Mouse (Mus musculus) bone marrow macrophage, adult 2 months (primary cell): ENCODE results near the gene Apbb2. TPM values are rescaled to one million over a fixed set of nuclear protein-coding genes. Genes with fewer than 3 reads are reported as not detected.

Experiments used
- H3K27ac ChIP-seq: 2 replicates; pipeline ENCODE4 v1.5.1; 2012; ENCODE audit warnings: low read depth, low read length; ENCODE audit not compliant: insufficient read depth
- H3K4me1 ChIP-seq: 2 replicates; pipeline ENCODE4 v1.6.1; 2012; ENCODE audit warnings: low read length; ENCODE audit not compliant: control insufficient read depth, insufficient read depth
- H3K4me3 ChIP-seq: 2 replicates; pipeline ENCODE4 v1.5.1; 2012; ENCODE audit warnings: mild to moderate bottlenecking, low read length, moderate library complexity; ENCODE audit not compliant: insufficient read depth
- CTCF ChIP-seq: IDR thresholded peaks from 2 replicates; pipeline ENCODE4 v1.5.1; 2012; ENCODE audit warnings: low read depth, mild to moderate bottlenecking, low read length, moderate library complexity
- POLR2A ChIP-seq: IDR thresholded peaks from 2 replicates; pipeline ENCODE4 v1.6.1; 2012; ENCODE audit warnings: mild to moderate bottlenecking, low read depth, low read length, borderline replicate concordance
- polyA plus RNA-seq: library from polyadenylated mRNA; stranded (reverse); fragments of >200 nt; gene quantifications from 2 replicates; pipeline ENCODE4 v1.2.4, GENCODE M21; 2012; ENCODE audit not compliant: missing spikeins, insufficient read depth, insufficient read length

The Apbb2 gene
- polyA plus RNA-seq, 1 experiment: 22.5 TPM

DNA sequence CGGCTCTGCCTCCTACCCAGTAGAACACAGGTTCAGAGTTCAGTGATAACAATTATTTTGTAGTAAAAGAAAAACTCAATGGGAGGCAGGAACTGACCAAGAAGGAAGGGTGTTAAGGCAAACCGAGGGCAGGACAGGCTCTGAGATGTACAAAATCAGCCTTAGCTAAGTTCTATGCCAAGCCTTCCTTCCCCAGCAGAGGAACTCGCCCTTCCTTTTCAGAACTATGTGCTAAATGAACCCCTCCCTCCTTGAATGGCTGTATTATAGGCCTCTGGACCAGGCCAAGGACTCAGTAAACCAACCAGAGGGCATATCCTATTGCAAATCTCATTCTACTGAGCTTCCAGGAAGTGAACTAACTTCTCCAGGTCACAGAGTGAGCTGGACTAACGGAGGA is 3.6 kb downstream of the Apbb2 start:
- Histone ChIP-seq H3K27ac (no peak overlapping the region), H3K4me1 (peaks cover 47% of the 10 kb centered on the region), H3K4me3 (no peak overlapping the region)
- TF ChIP-seq CTCF: no peak
- TF ChIP-seq POLR2A: no peak

- TF ChIP-seq POLR2A: no peak
- no peak for TF ChIP-seq CTCF
- Histone ChIP-seq H3K27ac (no peak overlapping the region), H3K4me1 (peaks cover 57% of the 10 kb centered on the region), H3K4me3 (no peak overlapping the region)
Measured at GRCm38 (mm10) chr5:66613725-66614124, 4.9 kb downstream of the Apbb2 start.

- H3K4me1 ChIP-seq: peaks cover 61% of the 10 kb centered on the region
- H3K27ac ChIP-seq: no peak overlapping the region
- no peak for TF ChIP-seq POLR2A
- TF ChIP-seq CTCF: no peak
- no peak overlapping the region for H3K4me3 ChIP-seq
Measured at GRCm38 (mm10) chr5:66612964-66613363, 5.6 kb downstream of the Apbb2 start.

DNA sequence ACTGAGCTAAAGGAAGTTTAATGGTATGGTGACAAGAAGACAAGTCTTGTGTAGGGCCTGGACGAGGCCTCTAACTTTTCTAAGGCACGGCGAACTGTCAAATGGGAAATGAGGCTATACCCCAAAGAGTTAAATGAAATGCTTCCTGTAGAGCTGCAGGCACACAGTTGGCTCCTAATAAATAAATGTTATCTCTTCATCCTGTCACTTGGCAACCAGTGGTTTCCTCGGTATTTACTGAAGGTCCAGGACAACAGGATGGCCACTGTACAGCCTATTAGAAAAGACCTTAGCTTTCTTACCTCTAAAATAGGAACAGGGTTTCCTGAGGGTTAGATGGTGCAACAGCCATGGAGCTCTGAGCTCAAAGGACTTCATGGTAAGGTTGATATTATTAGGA is 6.7 kb downstream of the Apbb2 start:
- Histone ChIP-seq H3K27ac (no peak overlapping the region), H3K4me3 (no peak overlapping the region), H3K4me1 (peaks cover 60% of the 10 kb centered on the region)
- TF ChIP-seq CTCF (no peak), POLR2A (no peak)

GRCm38 (mm10) chr5:66611361-66611760 is 7.2 kb downstream of the Apbb2 start:
- H3K4me1 ChIP-seq: peaks cover 63% of the 10 kb centered on the region
- H3K4me3 ChIP-seq: no peak overlapping the region
- no peak for TF ChIP-seq CTCF
- no peak overlapping the region for H3K27ac ChIP-seq

DNA sequence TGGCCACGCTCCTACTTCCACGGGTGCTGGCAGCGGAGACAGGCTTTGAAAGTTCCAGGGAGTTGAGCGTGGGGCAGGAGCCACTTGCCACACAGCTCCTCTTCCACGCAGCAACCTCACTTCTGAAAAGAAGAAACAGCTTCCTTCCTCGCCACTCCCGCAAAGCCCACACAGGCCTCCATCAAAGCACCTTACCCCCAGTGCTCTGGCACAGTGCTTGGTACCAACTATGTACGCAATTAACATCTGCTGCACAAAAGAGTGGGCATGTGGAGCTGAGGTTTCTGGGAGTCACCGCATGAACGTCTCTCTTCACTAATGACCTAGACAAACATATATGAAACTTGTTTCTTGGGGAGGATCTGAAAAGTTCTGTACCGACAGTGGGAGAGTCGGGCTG is 8.3 kb downstream of the Apbb2 start:
- Histone ChIP-seq H3K4me3 (no peak overlapping the region), H3K27ac (no peak overlapping the region), H3K4me1 (peaks cover 68% of the 10 kb centered on the region)
- no peak for TF ChIP-seq POLR2A
- no peak for TF ChIP-seq CTCF

GRCm38 (mm10) chr5:66609306-66609705 is 9.3 kb downstream of the Apbb2 start:
- H3K4me3 ChIP-seq: no peak overlapping the region
- TF ChIP-seq CTCF (no peak), POLR2A (no peak)
- H3K27ac ChIP-seq: no peak overlapping the region
- peaks cover 62% of the 10 kb centered on the region for H3K4me1 ChIP-seq

- Histone ChIP-seq H3K4me1 (peaks cover 55% of the 10 kb centered on the region), H3K27ac (no peak overlapping the region), H3K4me3 (no peak overlapping the region)
- no peak for TF ChIP-seq CTCF
- no peak for TF ChIP-seq POLR2A
Measured at GRCm38 (mm10) chr5:66607801-66608200, 10.8 kb downstream of the Apbb2 start.

GRCm38 (mm10) chr5:66607201-66607600 is 11.4 kb downstream of the Apbb2 start:
- H3K4me1 ChIP-seq: peaks cover 52% of the 10 kb centered on the region
- no peak overlapping the region for H3K27ac ChIP-seq
- TF ChIP-seq POLR2A: no peak
- no peak for TF ChIP-seq CTCF
- H3K4me3 ChIP-seq: no peak overlapping the region

GRCm38 (mm10) chr5:66605636-66606035 is 12.9 kb downstream of the Apbb2 start:
- no peak overlapping the region for H3K4me3 ChIP-seq
- no peak overlapping the region for H3K27ac ChIP-seq
- peaks cover 50% of the 10 kb centered on the region for H3K4me1 ChIP-seq
- no peak for TF ChIP-seq POLR2A
- TF ChIP-seq CTCF: no peak

DNA sequence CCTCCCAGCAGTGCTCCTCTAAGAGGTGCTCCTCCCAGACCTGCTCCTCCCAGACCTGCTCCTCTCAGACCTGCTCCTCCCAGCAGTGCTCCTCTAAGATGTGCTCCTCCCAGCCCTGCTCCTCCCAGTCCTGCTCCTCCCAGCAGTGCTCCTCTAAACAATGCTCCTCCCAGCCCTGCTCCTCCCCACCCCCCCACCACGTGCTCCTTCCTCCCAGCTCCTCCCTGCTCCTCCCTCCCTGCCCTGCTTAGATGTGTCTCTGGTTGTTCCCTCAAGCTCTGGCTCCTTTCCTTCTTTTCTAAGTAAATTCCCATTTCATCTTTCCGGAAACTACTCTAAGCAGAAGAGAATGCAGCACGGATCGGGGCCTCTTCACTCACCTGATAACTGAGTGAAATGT is 14.2 kb downstream of the Apbb2 start:
- Histone ChIP-seq H3K27ac (peak overlapping the region; percentile 88; the same call in 1 of the 2 replicates), H3K4me3 (no peak overlapping the region), H3K4me1 (peaks cover 42% of the 10 kb centered on the region)
- TF ChIP-seq CTCF: no peak
- no peak for TF ChIP-seq POLR2A
